Mouse (Mus musculus): ENCODE data around the gene Fgd3. TPM values are rescaled to one million over a fixed set of nuclear protein-coding genes. Genes with fewer than 3 reads are reported as not detected.

Gene Fgd3
- total RNA-seq, 2 experiments from 2014 or later = 6.7 to 7.1 TPM

DNA sequence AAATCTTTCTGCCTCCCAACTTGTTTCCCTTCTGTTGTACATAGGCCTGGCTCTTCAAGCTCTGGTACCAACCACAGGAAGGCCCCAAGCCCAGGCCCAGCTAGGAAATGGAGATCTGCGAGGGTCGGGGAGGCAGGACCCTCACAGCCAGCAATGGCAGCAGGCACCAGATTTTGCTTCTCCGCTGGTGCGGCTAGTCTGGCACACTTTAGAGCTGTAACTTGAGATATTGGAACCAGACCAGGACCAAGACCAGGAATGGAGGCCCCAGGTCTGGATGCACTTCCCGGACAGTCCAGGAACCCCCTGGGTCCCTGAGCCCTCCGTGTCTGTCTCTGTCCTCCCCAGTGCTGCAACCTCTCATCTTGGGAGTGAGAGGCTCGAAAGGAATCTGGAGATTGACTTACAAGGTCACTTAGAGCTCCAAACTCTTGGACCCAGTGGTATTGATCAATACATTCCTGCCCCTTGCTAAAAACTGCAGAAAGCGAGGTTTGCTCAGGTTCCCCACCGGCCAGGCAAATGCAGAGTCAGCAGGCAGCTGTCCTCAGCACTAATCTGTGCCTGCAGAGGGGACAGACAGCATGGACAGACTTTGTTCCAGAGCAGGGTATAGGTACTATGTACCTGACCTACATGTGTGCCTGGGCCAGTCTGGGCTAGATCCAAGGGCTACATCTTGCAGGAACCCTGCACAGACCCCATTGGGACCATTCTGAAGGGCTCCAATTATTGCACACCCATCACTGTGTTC, 103.1 kb downstream of the Fgd3 start:
- no peak for TF ChIP-seq CTCF (IDR thresholded peaks at IDR 0.05)
- H3K4me3 ChIP-seq = no peak overlapping the region
- H3K27ac ChIP-seq = no peak overlapping the region
- no peak for DNase-seq (ENCODE audit: extremely low spot score in 1 of 2, low spot score in 2 of 2)
- intact Hi-C loops (cut with DNase I) = no loop called here

DNA sequence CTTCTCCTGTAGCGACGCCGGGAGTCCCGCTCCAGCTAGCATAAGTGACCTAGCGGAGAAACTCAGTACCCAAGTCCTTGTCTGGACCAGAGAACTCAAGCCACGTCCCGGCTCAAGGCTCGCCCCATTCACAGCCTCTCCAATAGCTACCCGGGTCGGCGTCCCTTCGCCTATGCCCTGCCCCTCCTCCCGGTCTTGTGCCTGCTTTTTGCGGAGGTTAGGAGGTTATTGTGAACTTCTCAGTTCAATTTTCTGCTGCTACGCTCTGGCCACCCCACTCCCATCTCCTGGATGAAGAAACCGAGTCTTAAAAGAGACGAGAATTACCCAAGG, 103.9 kb downstream of the Fgd3 start:
- no peak for DNase-seq (ENCODE audit: extremely low spot score in 1 of 2, low spot score in 2 of 2)
- intact Hi-C loops (cut with DNase I) = no loop called here
- peak overlapping the region; percentile 92 for H3K4me3 ChIP-seq
- no peak for TF ChIP-seq CTCF (IDR thresholded peaks at IDR 0.05)
- no peak overlapping the region; the same call in 1 of the 2 replicates for H3K27ac ChIP-seq

DNA sequence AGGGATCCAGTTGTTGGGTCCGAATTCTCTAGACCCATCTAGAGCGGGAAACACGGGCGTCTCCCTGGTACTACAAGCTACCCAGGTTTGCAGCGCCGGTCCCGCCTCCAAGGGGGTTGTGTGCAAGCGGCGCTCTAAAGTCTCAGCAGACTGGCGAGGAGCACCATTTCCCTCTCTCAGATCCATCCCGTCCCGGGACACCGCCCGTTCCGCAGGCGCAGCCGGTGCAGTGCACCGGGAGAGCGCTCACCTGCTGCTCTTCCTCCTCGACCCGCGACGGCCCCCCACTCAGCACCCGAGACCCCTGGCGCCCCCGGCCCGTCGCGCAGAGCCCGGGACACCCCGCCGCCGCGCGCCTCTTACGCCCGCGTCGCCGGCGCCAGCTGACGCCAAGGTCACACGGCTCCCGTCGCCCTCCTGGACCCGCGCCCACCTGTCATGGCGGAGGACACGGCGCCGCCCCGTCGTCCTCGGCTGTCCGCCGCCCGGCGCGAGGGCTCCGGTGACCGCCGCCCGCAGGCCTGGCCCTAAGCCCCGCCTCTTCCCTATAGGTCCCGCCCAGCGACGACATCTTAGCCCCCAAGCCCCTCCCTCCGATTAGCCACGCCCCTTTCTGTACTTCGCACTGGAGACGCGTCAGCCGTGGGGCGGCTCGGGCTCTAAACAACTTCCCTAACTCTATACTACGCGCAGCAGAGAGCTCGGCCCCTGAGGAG, 104.4 kb downstream of the Fgd3 start, which contains the start of gene Card19:
TSS of gene Card19 (minus strand) at position 534 of the 716 bp plus-strand sequence.
- peak; percentile 85 to 89 for DNase-seq (ENCODE audit: extremely low spot score in 1 of 2, low spot score in 2 of 2)
- no peak; the same call in 1 of the 2 replicates for TF ChIP-seq CTCF (IDR thresholded peaks at IDR 0.05)
- H3K27ac ChIP-seq = peak within 1 kb of the TSS; percentile 78
- intact Hi-C loops (cut with DNase I) = no loop called here
- peak within 1 kb of the TSS; percentile 92 for H3K4me3 ChIP-seq

DNA sequence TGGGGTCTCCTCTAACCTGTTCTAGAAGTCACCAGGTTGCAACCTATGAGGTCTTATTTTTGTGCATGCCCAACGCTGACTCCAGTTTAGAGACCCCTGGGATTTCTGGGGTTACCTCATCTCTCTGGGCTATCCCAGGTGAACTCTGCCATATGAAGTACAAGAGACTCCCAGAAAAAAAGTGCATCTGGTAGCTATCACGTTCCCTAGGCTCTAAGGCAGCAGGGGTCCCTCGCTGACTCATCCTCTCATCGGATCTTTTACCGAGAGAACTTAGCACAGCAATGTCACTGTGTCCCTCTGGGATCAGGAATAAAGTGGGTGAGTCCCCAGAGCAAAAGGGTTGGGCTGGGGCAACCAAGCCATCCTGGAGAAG, 105.0 kb downstream of the Fgd3 start:
- TF ChIP-seq CTCF (IDR thresholded peaks at IDR 0.05) = no peak
- intact Hi-C loops (cut with DNase I) = no loop called here
- Histone ChIP-seq H3K27ac (peak overlapping the region; percentile 78), H3K4me3 (peak overlapping the region; percentile 92)
- DNase-seq (ENCODE audit: extremely low spot score in 1 of 2, low spot score in 2 of 2) = no peak

DNA sequence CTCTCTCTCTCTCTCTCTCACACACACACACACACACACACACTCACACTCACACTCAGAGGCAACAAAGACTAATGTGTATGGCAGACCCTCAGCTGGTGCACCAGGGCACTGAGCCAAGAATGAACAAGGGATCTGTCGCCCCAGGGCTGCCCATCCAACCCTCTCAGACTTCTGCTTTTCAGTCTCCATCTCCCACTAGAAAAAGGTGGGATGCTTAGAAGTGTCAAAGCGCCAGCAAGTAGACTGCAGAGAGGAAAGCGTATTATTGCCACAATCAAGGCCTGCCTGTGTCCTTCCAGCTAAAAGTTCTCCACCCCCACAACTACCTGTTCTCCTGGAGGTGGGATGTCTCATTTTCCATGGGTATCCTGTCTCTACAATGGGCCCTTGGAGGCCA, 105.7 kb downstream of the Fgd3 start:
- intact Hi-C loops (cut with DNase I) = no loop called here
- TF ChIP-seq CTCF (IDR thresholded peaks at IDR 0.05) = no peak
- H3K27ac ChIP-seq = no peak overlapping the region

DNA sequence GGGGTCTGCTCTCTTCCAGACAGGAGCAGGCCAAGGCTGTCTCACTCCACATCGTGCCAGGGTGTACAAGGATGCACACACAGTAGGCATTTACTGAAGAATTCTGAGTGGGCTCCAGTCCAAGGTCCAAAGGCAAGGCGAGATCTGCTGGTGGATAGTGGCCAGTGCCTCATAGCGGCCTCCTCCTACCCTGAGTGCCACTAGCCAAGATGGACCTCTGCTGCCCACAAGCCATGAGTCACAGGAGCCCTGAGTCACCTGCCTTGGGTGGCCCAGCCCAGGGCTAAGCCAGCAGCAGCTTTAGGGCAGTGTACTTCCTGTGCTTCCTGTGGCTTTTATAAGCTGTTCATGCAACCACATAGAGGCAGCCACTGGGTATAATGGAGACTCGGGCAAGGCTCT, 106.6 kb downstream of the Fgd3 start:
- DNase-seq (ENCODE audit: extremely low spot score in 1 of 2, low spot score in 2 of 2) = no peak
- TF ChIP-seq CTCF (IDR thresholded peaks at IDR 0.05) = no peak
- intact Hi-C loops (cut with DNase I) = no loop called here
- Histone ChIP-seq H3K4me3 (no peak overlapping the region), H3K27ac (peak overlapping the region; percentile 2; the same call in 1 of the 2 replicates)

More for the DNA sequence above, 105.7 kb downstream of the Fgd3 start:
- no peak for DNase-seq (ENCODE audit: extremely low spot score in 1 of 2, low spot score in 2 of 2)
- H3K4me3 ChIP-seq = peak overlapping the region; percentile 92; the same call in 1 of the 2 replicates

DNA sequence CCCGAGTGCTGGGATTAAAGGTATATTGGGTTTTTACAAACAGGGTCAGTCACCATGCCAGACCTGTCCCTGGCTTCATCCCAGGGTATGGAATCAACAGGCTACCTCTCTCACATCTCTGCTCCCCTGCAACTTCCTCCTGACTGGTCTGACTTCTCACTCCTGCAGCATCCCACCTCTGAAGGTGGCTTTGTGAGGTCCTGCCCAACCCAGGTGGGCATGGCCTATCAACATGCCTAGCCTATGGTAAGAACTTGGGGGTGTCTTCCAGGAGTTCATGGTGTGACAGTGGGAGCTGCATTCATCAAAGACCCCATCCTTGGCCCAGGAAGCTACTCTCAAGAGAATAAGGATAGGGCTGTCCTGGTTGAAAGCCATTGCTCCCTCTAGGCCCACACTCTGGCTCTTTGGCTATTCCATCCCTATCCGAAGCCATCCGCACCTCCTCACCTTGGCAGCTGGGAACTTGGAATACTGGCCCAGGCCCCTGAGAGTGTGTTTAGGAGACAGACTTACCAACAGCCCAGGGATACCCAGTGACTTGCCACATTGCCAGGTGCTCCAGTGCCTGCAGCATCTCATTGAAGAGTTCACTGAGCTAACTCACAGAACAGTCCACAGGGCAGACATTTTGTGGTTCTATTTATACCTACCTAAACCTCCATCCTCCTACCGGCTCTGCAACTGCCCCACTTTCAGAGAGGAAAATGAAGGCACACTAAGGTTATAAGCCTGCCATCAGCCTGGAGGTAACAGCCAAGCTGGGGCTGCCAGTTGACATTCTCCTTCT, 107.2 kb downstream of the Fgd3 start:
- Histone ChIP-seq H3K4me3 (no peak overlapping the region), H3K27ac (no peak overlapping the region; the same call in 1 of the 2 replicates)
- no peak for TF ChIP-seq CTCF (IDR thresholded peaks at IDR 0.05)
- DNase-seq (ENCODE audit: extremely low spot score in 1 of 2, low spot score in 2 of 2) = no peak
- intact Hi-C loops (cut with DNase I) = no loop called here

Other genes with a start within 250 kb of the Fgd3 start
- gene Wnk2, start 172.3 kb downstream of the Fgd3 start, total RNA-seq (2021) = 100 to 1,000 TPM; 129 to 145 TPM
- 10 to 100 TPM; 17.8 to 19.7 TPM for gene Ninj1, start 132.8 kb downstream of the Fgd3 start, total RNA-seq (2021)
- 10 to 100 TPM; 10.8 to 11.4 TPM for gene Card19, start 104.3 kb downstream of the Fgd3 start, total RNA-seq (2021)
- 1 to 10 TPM; 1.8 to 2.2 TPM for gene Susd3, start 71.6 kb downstream of the Fgd3 start, total RNA-seq (2021)
- gene Bicd2, start 21.3 kb upstream of the Fgd3 start, total RNA-seq (2021) = 10 to 100 TPM; 53.9 to 54.6 TPM
- gene Ippk, start 100.9 kb upstream of the Fgd3 start, total RNA-seq (2021) = 10 to 100 TPM; 17.7 to 18.0 TPM
- gene Tes3-ps, start 173.0 kb upstream of the Fgd3 start, total RNA-seq (2021) = 1 to 10 TPM; 1.5 to 2.1 TPM
- gene Ecm2, start 184.5 kb upstream of the Fgd3 start, total RNA-seq (2021) = 1 to 10 TPM; 2.2 to 2.4 TPM
- 1 to 10 TPM in 1 of 2 experiments, under 1 TPM in 1; 0.81 to 1.3 TPM for gene Aspn, start 224.1 kb upstream of the Fgd3 start, total RNA-seq (2021)

All from left cerebral cortex, adult 2 months (tissue).